Mouse (Mus musculus) heart, embryonic 15.5 days (tissue): ENCODE results near the gene Rasa3. TPM values are rescaled to one million over a fixed set of nuclear protein-coding genes. Genes with fewer than 3 reads are reported as not detected.
A peak's percentile ranks its signal among the peaks of the same experiment; 100 is the strongest.

ENCODE experiments used
- ATAC-seq: fragments of 200-750 bp; cut with Nextera tagmentation; replicated peaks from 2 replicates; pipeline ENCODE4 v1.8.0; 2017; ENCODE audit warnings: low read depth, moderate TSS enrichment; ENCODE audit not compliant: insufficient number of reproducible peaks, insufficient read depth, low FRiP score
- H3K27ac ChIP-seq: fragments of 300-500 bp; sonication (generic); 2 replicates; pipeline ENCODE4 v1.5.1; 2015; ENCODE audit warnings: mild to moderate bottlenecking, inconsistent platforms
- H3K27me3 ChIP-seq: fragments of 300-500 bp; sonication (generic); 2 replicates; pipeline ENCODE4 v1.6.1; 2015; ENCODE audit warnings: inconsistent platforms
- H3K36me3 ChIP-seq: fragments of 300-500 bp; sonication (generic); 2 replicates; pipeline ENCODE4 v1.6.1; 2015; ENCODE audit warnings: mild to moderate bottlenecking, inconsistent platforms
- H3K4me1 ChIP-seq: fragments of 300-500 bp; sonication (generic); replicated peaks from 2 replicates; pipeline ENCODE4 v1.6.1; 2015; ENCODE audit warnings: inconsistent platforms
- H3K4me2 ChIP-seq: fragments of 300-500 bp; sonication (generic); 2 replicates; pipeline ENCODE4 v1.6.1; 2015; ENCODE audit warnings: inconsistent platforms, mild to moderate bottlenecking, moderate library complexity
- H3K4me3 ChIP-seq: fragments of 300-500 bp; sonication (generic); 2 replicates; pipeline ENCODE4 v1.5.1; 2015; ENCODE audit warnings: mild to moderate bottlenecking, inconsistent platforms
- H3K9ac ChIP-seq: fragments of 300-500 bp; sonication (generic); 2 replicates; pipeline ENCODE4 v1.6.1; 2015; ENCODE audit warnings: mild to moderate bottlenecking, inconsistent platforms
- H3K9me3 ChIP-seq: fragments of 300-500 bp; sonication (generic); replicated peaks from 2 replicates; pipeline ENCODE4 v1.6.1; 2016; ENCODE audit warnings: inconsistent platforms
- WGBS: fragments of 180-500 bp; shearing (Covaris S2); methylation state at CpG from one replicate; pipeline ENCODE4 v1.1.7; 2015; ENCODE audit warnings: mixed read lengths; 5-methylcytosine and 5-hydroxymethylcytosine counted together
- polyA plus RNA-seq: library from polyadenylated mRNA; unstranded; fragments of >200 nt; fragmentation: Nextera tagmentation; extraction: Ambion mirVana; gene quantifications from 2 replicates; pipeline ENCODE4 v1.2.1, GENCODE M21; 2015

Gene Rasa3
- polyA plus RNA-seq, 1 experiment from 2014 or later, result 19.0 TPM

GRCm38 (mm10) chr8:13684131-13684530, 6.7 kb upstream of the Rasa3 start:
- no peak for ATAC-seq
- Histone ChIP-seq H3K9me3 (no peaks in the 10 kb centered on the region), H3K36me3 (no peaks in the 10 kb centered on the region), H3K9ac (no peak overlapping the region), H3K27ac (no peak overlapping the region), H3K27me3 (no peaks in the 10 kb centered on the region), H3K4me2 (no peak overlapping the region), H3K4me1 (peaks cover 15% of the 10 kb centered on the region), H3K4me3 (no peak overlapping the region)
- WGBS, result 47% methylated on average over 7 of the region's 7 CpGs

GRCm38 (mm10) chr8:13678182-13678581, 779 bp upstream of the Rasa3 start:
- Histone ChIP-seq H3K9ac (peak overlapping the region; percentile 44), H3K4me3 (peak overlapping the region; percentile 89), H3K27ac (no peak overlapping the region), H3K36me3 (no peaks in the 10 kb centered on the region), H3K27me3 (no peaks in the 10 kb centered on the region), H3K9me3 (no peaks in the 10 kb centered on the region), H3K4me1 (peaks cover 37% of the 10 kb centered on the region), H3K4me2 (peak overlapping the region; percentile 94)
- no peak for ATAC-seq
- WGBS, result 29% methylated on average over 8 of the region's 8 CpGs

GRCm38 (mm10) chr8:13676701-13677412, 546 bp downstream of the Rasa3 start:
- under 1% methylated on average over 43 of the region's 47 CpGs for WGBS
- ATAC-seq, result peak; percentile 34
- Histone ChIP-seq H3K9me3 (no peaks in the 10 kb centered on the region), H3K36me3 (no peaks in the 10 kb centered on the region), H3K27ac (peak overlapping the region; percentile 89), H3K4me3 (peak overlapping the region; percentile 89), H3K9ac (peak overlapping the region; percentile 84), H3K4me1 (peaks cover 48% of the 10 kb centered on the region), H3K4me2 (peak overlapping the region; percentile 94), H3K27me3 (no peaks in the 10 kb centered on the region)

GRCm38 (mm10) chr8:13676302-13676700, 1.1 kb downstream of the Rasa3 start:
- Histone ChIP-seq H3K27ac (peak overlapping the region; percentile 89), H3K4me3 (peak overlapping the region; percentile 89), H3K4me2 (peak overlapping the region; percentile 94), H3K9me3 (no peaks in the 10 kb centered on the region), H3K36me3 (no peaks in the 10 kb centered on the region), H3K27me3 (no peaks in the 10 kb centered on the region), H3K9ac (peak overlapping the region; percentile 84), H3K4me1 (peaks cover 53% of the 10 kb centered on the region)
- 0 out of 2 replicates have a peak, but pooled peaks have one; percentile 6 for ATAC-seq
- WGBS, result 2% methylated on average over 12 of the region's 12 CpGs

GRCm38 (mm10) chr8:13675524-13675923, 1.9 kb downstream of the Rasa3 start:
- H3K27me3 ChIP-seq, result no peaks in the 10 kb centered on the region
- H3K4me2 ChIP-seq, result peak overlapping the region; percentile 94
- H3K36me3 ChIP-seq, result no peaks in the 10 kb centered on the region
- peaks cover 60% of the 10 kb centered on the region for H3K4me1 ChIP-seq
- H3K27ac ChIP-seq, result peak overlapping the region; percentile 89
- WGBS, result 32% methylated on average over 8 of the region's 8 CpGs
- H3K9ac ChIP-seq, result 0 out of 2 replicates have a peak overlapping the region, but pooled peaks have one; percentile 84
- ATAC-seq, result no peak
- peak overlapping the region; percentile 89 for H3K4me3 ChIP-seq
- H3K9me3 ChIP-seq, result no peaks in the 10 kb centered on the region

GRCm38 (mm10) chr8:13675121-13675520, 2.3 kb downstream of the Rasa3 start:
- Histone ChIP-seq H3K9me3 (no peaks in the 10 kb centered on the region), H3K4me3 (peak overlapping the region; percentile 89), H3K27me3 (no peaks in the 10 kb centered on the region), H3K4me1 (peaks cover 64% of the 10 kb centered on the region), H3K27ac (peak overlapping the region; percentile 89), H3K9ac (0 out of 2 replicates have a peak overlapping the region, but pooled peaks have one; percentile 84), H3K36me3 (no peaks in the 10 kb centered on the region), H3K4me2 (peak overlapping the region; percentile 94)
- 47% methylated on average over 4 of the region's 4 CpGs for WGBS
- ATAC-seq, result no peak

- H3K9ac ChIP-seq, result no peak overlapping the region
- ATAC-seq, result no peak
- H3K36me3 ChIP-seq, result no peaks in the 10 kb centered on the region
- 43% methylated on average over 12 of the region's 12 CpGs for WGBS
- H3K27ac ChIP-seq, result peak overlapping the region; percentile 89
- no peaks in the 10 kb centered on the region for H3K9me3 ChIP-seq
- peak overlapping the region; percentile 94 for H3K4me2 ChIP-seq
- peaks cover 70% of the 10 kb centered on the region for H3K4me1 ChIP-seq
- H3K27me3 ChIP-seq, result no peaks in the 10 kb centered on the region
- H3K4me3 ChIP-seq, result peak overlapping the region; percentile 89; the same call in 1 of the 2 replicates
Observed at GRCm38 (mm10) chr8:13674294-13675010, 3.0 kb downstream of the Rasa3 start.

GRCm38 (mm10) chr8:13673215-13673614, 4.2 kb downstream of the Rasa3 start:
- Histone ChIP-seq H3K4me3 (no peak overlapping the region), H3K4me1 (peaks cover 79% of the 10 kb centered on the region), H3K27ac (peak overlapping the region; percentile 33), H3K27me3 (no peaks in the 10 kb centered on the region), H3K9ac (no peak overlapping the region), H3K36me3 (no peaks in the 10 kb centered on the region), H3K9me3 (no peaks in the 10 kb centered on the region), H3K4me2 (0 out of 2 replicates have a peak overlapping the region, but pooled peaks have one; percentile 12)
- 67% methylated on average over 4 of the region's 4 CpGs for WGBS
- no peak for ATAC-seq

GRCm38 (mm10) chr8:13671246-13672003, 6.0 kb downstream of the Rasa3 start:
- Histone ChIP-seq H3K4me1 (peaks cover 88% of the 10 kb centered on the region), H3K9me3 (no peaks in the 10 kb centered on the region), H3K4me2 (no peak overlapping the region), H3K36me3 (no peaks in the 10 kb centered on the region), H3K4me3 (no peak overlapping the region), H3K27ac (peak overlapping the region; percentile 27; the same call in 1 of the 2 replicates), H3K9ac (no peak overlapping the region), H3K27me3 (no peaks in the 10 kb centered on the region)
- 72% methylated on average over 10 of the region's 10 CpGs for WGBS
- ATAC-seq, result no peak

GRCm38 (mm10) chr8:13670011-13670471, 7.4 kb downstream of the Rasa3 start:
- H3K9ac ChIP-seq, result no peak overlapping the region
- peaks cover 91% of the 10 kb centered on the region for H3K4me1 ChIP-seq
- H3K27me3 ChIP-seq, result no peaks in the 10 kb centered on the region
- WGBS, result 77% methylated on average over 17 of the region's 17 CpGs
- no peaks in the 10 kb centered on the region for H3K36me3 ChIP-seq
- H3K9me3 ChIP-seq, result no peaks in the 10 kb centered on the region
- no peak overlapping the region for H3K4me3 ChIP-seq
- ATAC-seq, result no peak
- H3K27ac ChIP-seq, result peak overlapping the region; percentile 42
- H3K4me2 ChIP-seq, result no peak overlapping the region

- no peaks in the 10 kb centered on the region for H3K27me3 ChIP-seq
- no peak overlapping the region for H3K9ac ChIP-seq
- no peaks in the 10 kb centered on the region for H3K9me3 ChIP-seq
- H3K4me2 ChIP-seq, result peak overlapping the region; percentile 29
- peak; percentile 67 for ATAC-seq
- no peak overlapping the region for H3K4me3 ChIP-seq
- peaks cover 88% of the 10 kb centered on the region for H3K4me1 ChIP-seq
- 10% methylated on average over 10 of the region's 10 CpGs for WGBS
- no peaks in the 10 kb centered on the region for H3K36me3 ChIP-seq
- H3K27ac ChIP-seq, result peak overlapping the region; percentile 82
Observed at GRCm38 (mm10) chr8:13668367-13668766, 9.0 kb downstream of the Rasa3 start.
